Mouse (Mus musculus) ES-Bruce4 (cell line): ENCODE data around the gene Ephb3.

Experiments used
- CTCF ChIP-seq: IDR thresholded peaks from one replicate; pipeline ENCODE4 v1.8.1; 2011; ENCODE audit warnings: low read depth, low read length
- EP300 ChIP-seq: IDR thresholded peaks from 2 replicates; pipeline ENCODE4 v1.6.1; 2011; ENCODE audit warnings: low read depth, low read length; ENCODE audit not compliant: insufficient read depth
- POLR2A ChIP-seq: IDR thresholded peaks from one replicate; pipeline ENCODE4 v1.8.1; 2011; ENCODE audit warnings: low read length; ENCODE audit not compliant: insufficient read depth

DNA sequence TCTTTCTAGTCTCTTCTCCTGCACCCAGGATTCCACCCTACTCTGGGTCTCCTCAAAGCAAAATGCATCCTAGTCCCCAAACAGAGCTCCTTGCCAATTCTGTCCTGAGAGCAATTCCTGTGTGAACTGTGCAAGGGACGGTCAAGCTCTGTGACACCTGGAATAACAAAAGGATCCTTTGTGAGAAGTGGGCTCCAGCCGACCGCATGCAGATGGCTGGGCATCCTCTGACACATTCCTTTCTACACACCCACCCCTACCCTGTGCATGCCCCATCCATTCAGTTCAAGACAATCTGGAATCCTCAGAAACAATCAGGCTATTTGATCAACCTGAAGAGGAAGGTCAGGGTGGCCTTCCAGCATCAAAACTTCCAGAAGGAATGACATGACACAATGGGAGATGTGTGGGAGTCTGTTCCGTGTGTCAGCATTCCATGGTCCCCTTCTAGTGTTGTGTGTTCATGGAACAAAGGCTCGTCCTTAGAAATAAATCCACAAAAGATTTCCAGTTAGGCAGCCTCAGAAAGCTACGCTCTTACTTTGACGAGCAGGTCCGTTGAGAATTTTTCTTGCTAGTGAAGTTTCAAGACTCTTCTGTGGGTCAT lies 9.2 kb upstream of the Ephb3 start:
- no peak for TF ChIP-seq CTCF
- no peak for TF ChIP-seq POLR2A
- no peak for TF ChIP-seq EP300
